ENCODE assay signal across 30 mouse cellular contexts in the genomic region with DNA sequence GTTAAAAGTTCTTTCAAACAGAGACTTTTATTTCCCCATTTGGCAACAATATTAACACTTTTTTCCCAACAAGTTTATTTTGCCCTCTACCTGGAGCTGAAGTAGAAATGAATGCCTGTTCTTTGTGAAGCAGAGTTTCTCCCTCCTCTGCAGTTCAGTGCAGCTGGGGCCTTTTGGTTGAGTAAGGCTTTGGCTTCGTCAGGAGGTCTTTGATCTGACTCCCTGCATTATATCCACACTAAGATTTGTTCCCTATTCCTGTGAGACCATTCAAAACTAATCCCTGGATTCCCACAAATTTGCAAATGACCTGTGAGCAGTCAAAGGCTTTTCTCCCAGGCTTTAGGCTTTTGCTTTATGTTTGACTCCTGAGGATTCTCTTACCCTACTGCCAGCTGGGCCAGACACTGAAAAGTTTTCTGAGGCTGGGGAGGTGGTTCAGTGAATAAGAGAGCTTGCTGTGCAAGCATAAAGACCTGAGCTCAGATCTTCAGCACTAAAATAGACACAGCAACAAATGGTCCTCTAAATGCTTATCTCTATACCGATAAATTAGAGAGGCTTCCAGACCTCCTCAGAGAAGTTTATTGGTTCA.
DNase-seq lines count a peak whose midpoint lies in the region; ATAC-seq lines count a peak whose summit lies in the region.
"Had no signal": no experiment of that assay in that cellular context is flagged by ENCODE, and none has a peak within 500 bp of the region (broad histone marks: within the 10 kb centered on the region; RNA-seq: fewer than 3 reads in every experiment).

No protein-coding gene starts in this region.

- no peak overlapping the region for H3K4me3 ChIP-seq in forebrain, embryonic 10.5 days
- no peak overlapping the region for H3K4me3 ChIP-seq in forebrain, embryonic 16.5 days (replicated peaks; ENCODE audit: low read length)
- no peak overlapping the region for H3K4me3 ChIP-seq in midbrain, embryonic 12.5 days
- H3K4me3 ChIP-seq: embryonic facial prominence, embryonic 12.5 days; heart, embryonic 13.5 days; limb, embryonic 15.5 days; liver, embryonic 13.5 days; neural tube, embryonic 12.5 days had no signal

- H3K9me3 ChIP-seq in forebrain, embryonic 10.5 days: no peaks in the 10 kb centered on the region
- no peaks in the 10 kb centered on the region for H3K9me3 ChIP-seq in forebrain, embryonic 16.5 days (ENCODE audit: control insufficient read depth, low read length)
- H3K9me3 ChIP-seq in midbrain, embryonic 12.5 days: no peaks in the 10 kb centered on the region
- H3K9me3 ChIP-seq: embryonic facial prominence, embryonic 12.5 days; heart, embryonic 13.5 days; limb, embryonic 15.5 days; liver, embryonic 13.5 days; neural tube, embryonic 12.5 days had no signal

- no peak overlapping the region for H3K4me2 ChIP-seq in forebrain, embryonic 16.5 days (ENCODE audit: low read length)
- H3K4me2 ChIP-seq in midbrain, embryonic 12.5 days (replicated peaks): no peak overlapping the region
- H3K4me2 ChIP-seq: embryonic facial prominence, embryonic 12.5 days; heart, embryonic 13.5 days; hindbrain, embryonic 14.5 days; limb, embryonic 15.5 days; liver, embryonic 13.5 days; neural tube, embryonic 12.5 days had no signal

- no peaks in the 10 kb centered on the region for H3K27me3 ChIP-seq in forebrain, embryonic 10.5 days (ENCODE audit: poor library complexity, severe bottlenecking)
- H3K27me3 ChIP-seq in forebrain, embryonic 16.5 days (replicated peaks; ENCODE audit: control insufficient read depth, insufficient read depth, low read length): no peaks in the 10 kb centered on the region
- H3K27me3 ChIP-seq in midbrain, embryonic 12.5 days: no peaks in the 10 kb centered on the region
- H3K27me3 ChIP-seq: embryonic facial prominence, embryonic 12.5 days; heart, embryonic 13.5 days; limb, embryonic 15.5 days; liver, embryonic 13.5 days; neural tube, embryonic 12.5 days; Patski had no signal

- H3K9ac ChIP-seq in forebrain, embryonic 16.5 days (replicated peaks; ENCODE audit: low read depth, low read length): no peak overlapping the region
- no peak overlapping the region for H3K9ac ChIP-seq in midbrain, embryonic 12.5 days (replicated peaks)
- H3K9ac ChIP-seq: embryonic facial prominence, embryonic 12.5 days; heart, embryonic 13.5 days; hindbrain, embryonic 14.5 days; limb, embryonic 15.5 days; liver, embryonic 13.5 days; neural tube, embryonic 12.5 days had no signal

- no peaks in the 10 kb centered on the region for H3K36me3 ChIP-seq in forebrain, embryonic 10.5 days (replicated peaks)
- H3K36me3 ChIP-seq in forebrain, embryonic 16.5 days (ENCODE audit: control insufficient read depth, insufficient read depth): no peaks in the 10 kb centered on the region
- no peaks in the 10 kb centered on the region for H3K36me3 ChIP-seq in midbrain, embryonic 12.5 days
- H3K36me3 ChIP-seq: embryonic facial prominence, embryonic 12.5 days; heart, embryonic 13.5 days; limb, embryonic 15.5 days; liver, embryonic 13.5 days; neural tube, embryonic 12.5 days had no signal

- DNase-seq in forebrain, embryonic 10.5 days (ENCODE audit: extremely low spot score, low spot score): peak; percentile 17
- DNase-seq in ZHBTc4 (ENCODE audit: low read depth, low spot score): peak; percentile 2
- DNase-seq in embryo, embryonic 11 days: peak; percentile 3
- no peak for DNase-seq in adrenal gland, adult 2 months
- no peak for DNase-seq in T-cell, adult 2 months (ENCODE audit: low spot score)
- no peak for DNase-seq in lung, postnatal 14 days
- DNase-seq: adrenal gland, postnatal 36 days; cerebellum, adult 11 months; cerebellum, adult 9-11 months; gastrocnemius, postnatal 10 days; heart, postnatal 10 days; kidney, postnatal 14 days; layer of hippocampus, adult 9-11 months; liver, embryonic 13.5 days; lung, adult 18-20 months; right cerebral cortex, adult 18-20 months; thymus, adult 18-20 months; thymus, postnatal 4 days had no signal

- no peak for ATAC-seq in forebrain, embryonic 16.5 days
- peak; percentile 83 for ATAC-seq in midbrain, embryonic 12.5 days (ENCODE audit: low FRiP score, low read depth)
- ATAC-seq: intestine, postnatal 0 days; lung, postnatal 0 days; Patski had no signal

- 15% methylated on average over 2 of the region's 2 CpGs for WGBS in forebrain, embryonic 10.5 days
- 1% methylated on average over 2 of the region's 2 CpGs for WGBS in forebrain, embryonic 16.5 days
- 4% methylated on average over 2 of the region's 2 CpGs for WGBS in midbrain, embryonic 12.5 days

- no peak overlapping the region for H3K27ac ChIP-seq in forebrain, embryonic 10.5 days
- no peak overlapping the region for H3K27ac ChIP-seq in forebrain, embryonic 16.5 days (ENCODE audit: low read length)
- peak overlapping the region; percentile 35; the same call in 1 of the 2 replicates for H3K27ac ChIP-seq in midbrain, embryonic 12.5 days (replicated peaks)
- H3K27ac ChIP-seq: embryonic facial prominence, embryonic 12.5 days; heart, embryonic 13.5 days; hindbrain, embryonic 14.5 days; limb, embryonic 15.5 days; liver, embryonic 13.5 days; macrophage; neural tube, embryonic 12.5 days; stomach, postnatal 0 days had no signal

- H3K4me1 ChIP-seq in forebrain, embryonic 10.5 days: peaks cover 8% of the 10 kb centered on the region
- no peaks in the 10 kb centered on the region for H3K4me1 ChIP-seq in forebrain, embryonic 16.5 days (replicated peaks; ENCODE audit: control insufficient read depth, insufficient read depth, low read length)
- H3K4me1 ChIP-seq in midbrain, embryonic 12.5 days: peaks cover 8% of the 10 kb centered on the region
- H3K4me1 ChIP-seq: embryonic facial prominence, embryonic 12.5 days; limb, embryonic 15.5 days; liver, embryonic 13.5 days; neural tube, embryonic 12.5 days had no signal

Comparison
In these comparisons a context has a peak if more than half of its experiments do, and no peak if none do; other contexts are left out.
1. DNase-seq: peak in forebrain, embryonic 10.5 days (single experiment), ZHBTc4 (single experiment) and embryo, embryonic 11 days (single experiment); none in adrenal gland, adult 2 months (single experiment), T-cell, adult 2 months (single experiment) and lung, postnatal 14 days (single experiment).